Mouse (Mus musculus): ENCODE measurements around the gene Arpc1a.
"Not testable (repeated sequence)": the region's sequence is repeated elsewhere in the genome, so short reads cannot be mapped to it uniquely, and the experiment has no call there.

Arpc1a gene

GRCm38 (mm10) chr5:145102706-145103105 lies 19.1 kb downstream of the Arpc1a start:
- in situ Hi-C loops (cut with MboI; ENCODE audit: low sequenced_read_pairs): no loop called here

- in situ Hi-C loops (cut with MboI; ENCODE audit: low sequenced_read_pairs): no loop called here
Measured at GRCm38 (mm10) chr5:145104328-145104727, 20.7 kb downstream of the Arpc1a start.

- in situ Hi-C loops (cut with MboI; ENCODE audit: low sequenced_read_pairs): no loop called here
Measured at GRCm38 (mm10) chr5:145105694-145106275, 22.2 kb downstream of the Arpc1a start.

- in situ Hi-C loops (cut with MboI; ENCODE audit: low sequenced_read_pairs): no loop called here
Measured at GRCm38 (mm10) chr5:145110401-145110800, 26.8 kb downstream of the Arpc1a start.

GRCm38 (mm10) chr5:145112566-145112965 lies 28.9 kb downstream of the Arpc1a start:
- in situ Hi-C loops (cut with MboI; ENCODE audit: low sequenced_read_pairs): no loop called here

GRCm38 (mm10) chr5:145113416-145113815 lies 29.8 kb downstream of the Arpc1a start:
- in situ Hi-C loops (cut with MboI; ENCODE audit: low sequenced_read_pairs): no loop called here

- in situ Hi-C loops (cut with MboI; ENCODE audit: low sequenced_read_pairs): no loop called here
Measured at GRCm38 (mm10) chr5:145114071-145114605, 30.5 kb downstream of the Arpc1a start, which contains the start of gene Arpc1b. Gene Arpc1b (plus strand): TSS chr5:145114215.

GRCm38 (mm10) chr5:145114606-145115473 lies 31.2 kb downstream of the Arpc1a start:
- in situ Hi-C loops (cut with MboI; ENCODE audit: low sequenced_read_pairs): no loop called here

- in situ Hi-C loops (cut with MboI; ENCODE audit: low sequenced_read_pairs): no loop called here
Measured at GRCm38 (mm10) chr5:145115736-145116135, 32.1 kb downstream of the Arpc1a start.

GRCm38 (mm10) chr5:145116316-145116715 lies 32.7 kb downstream of the Arpc1a start:
- in situ Hi-C loops (cut with MboI; ENCODE audit: low sequenced_read_pairs): no loop called here

- in situ Hi-C loops (cut with MboI; ENCODE audit: low sequenced_read_pairs): no loop called here
Measured at GRCm38 (mm10) chr5:145116916-145117315, 33.3 kb downstream of the Arpc1a start.

GRCm38 (mm10) chr5:145118005-145118404 lies 34.4 kb downstream of the Arpc1a start:
- in situ Hi-C loops (cut with MboI; ENCODE audit: low sequenced_read_pairs): no loop called here

GRCm38 (mm10) chr5:145118461-145118860 lies 34.8 kb downstream of the Arpc1a start:
- in situ Hi-C loops (cut with MboI; ENCODE audit: low sequenced_read_pairs): no loop called here

GRCm38 (mm10) chr5:145119385-145119784 lies 35.8 kb downstream of the Arpc1a start:
- in situ Hi-C loops (cut with MboI; ENCODE audit: low sequenced_read_pairs): no loop called here

GRCm38 (mm10) chr5:145120921-145121320 lies 37.3 kb downstream of the Arpc1a start:
- in situ Hi-C loops (cut with MboI; ENCODE audit: low sequenced_read_pairs): no loop called here

GRCm38 (mm10) chr5:145123396-145123795 lies 39.8 kb downstream of the Arpc1a start:
- in situ Hi-C loops (cut with MboI; ENCODE audit: low sequenced_read_pairs): no loop called here

- in situ Hi-C loops (cut with MboI; ENCODE audit: low sequenced_read_pairs): no loop called here
Measured at GRCm38 (mm10) chr5:145126580-145126979, 43.0 kb downstream of the Arpc1a start.

GRCm38 (mm10) chr5:145129124-145129523 lies 45.5 kb downstream of the Arpc1a start:
- in situ Hi-C loops (cut with MboI; ENCODE audit: low sequenced_read_pairs): no loop called here

GRCm38 (mm10) chr5:145129773-145130172 lies 46.1 kb downstream of the Arpc1a start:
- in situ Hi-C loops (cut with MboI; ENCODE audit: low sequenced_read_pairs): not testable (repeated sequence)

- in situ Hi-C loops (cut with MboI; ENCODE audit: low sequenced_read_pairs): no loop called here
Measured at GRCm38 (mm10) chr5:145130191-145130590, 46.6 kb downstream of the Arpc1a start.

- in situ Hi-C loops (cut with MboI; ENCODE audit: low sequenced_read_pairs): no loop called here
Measured at GRCm38 (mm10) chr5:145130995-145131394, 47.4 kb downstream of the Arpc1a start.

- in situ Hi-C loops (cut with MboI; ENCODE audit: low sequenced_read_pairs): not testable (repeated sequence)
Measured at GRCm38 (mm10) chr5:145133275-145133674, 49.6 kb downstream of the Arpc1a start.

All from CH12F3 (cell line).